Mouse (Mus musculus): ENCODE data around the gene Josd2. TPM values are rescaled to one million over a fixed set of nuclear protein-coding genes. Genes with fewer than 3 reads are reported as not detected.
A peak's percentile ranks its signal among the peaks of the same experiment; 100 is the strongest.

Josd2 gene
- polyA plus RNA-seq, 1 experiment from 2014 or later, result 61.8 TPM

DNA sequence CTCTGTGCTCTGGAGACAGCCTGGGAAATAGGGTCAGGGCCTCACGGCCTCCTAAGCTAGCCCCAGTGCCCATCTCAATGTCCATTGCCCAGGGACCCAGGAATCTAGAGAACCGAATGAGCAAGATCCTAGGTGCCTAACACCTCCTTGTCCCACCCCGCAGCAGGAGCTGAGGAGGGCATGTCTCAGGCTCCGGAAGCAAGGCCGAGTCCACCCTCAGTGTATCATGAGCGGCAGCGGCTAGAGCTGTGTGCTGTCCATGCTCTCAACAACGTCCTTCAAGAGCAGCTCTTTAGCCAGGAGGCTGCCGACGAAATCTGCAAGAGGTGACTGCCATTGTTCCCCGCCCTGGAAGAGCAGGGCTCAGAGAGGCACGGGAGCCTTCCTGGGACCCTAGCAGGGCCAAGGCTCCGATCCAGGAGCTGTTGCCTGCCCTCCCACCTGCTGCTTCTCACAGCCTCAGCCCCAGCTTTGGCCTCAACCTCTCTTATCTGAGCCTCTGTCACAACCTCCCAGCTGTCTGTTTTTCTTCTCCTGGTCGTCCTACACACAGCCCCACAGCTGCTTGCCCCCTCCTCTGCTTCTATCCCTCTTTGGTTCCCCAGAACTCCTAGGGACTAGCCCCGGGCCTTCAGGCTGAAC, 985 bp downstream of the Josd2 start:
- Histone ChIP-seq H3K27ac (ENCODE audit: low read length) (peak overlapping the region; percentile 94), H3K36me3 (ENCODE audit: control insufficient read depth, insufficient read depth) (no peaks in the 10 kb centered on the region), H3K4me1 (replicated peaks; ENCODE audit: control insufficient read depth, insufficient read depth, low read length) (peaks cover 39% of the 10 kb centered on the region), H3K4me2 (ENCODE audit: low read length) (peak overlapping the region; percentile 72), H3K9ac (replicated peaks; ENCODE audit: low read depth, low read length) (peak overlapping the region; percentile 76), H3K9me3 (ENCODE audit: control insufficient read depth, low read length) (no peaks in the 10 kb centered on the region), H3K4me3 (replicated peaks; ENCODE audit: low read length) (peak overlapping the region; percentile 76), H3K27me3 (replicated peaks; ENCODE audit: control insufficient read depth, insufficient read depth, low read length) (no peaks in the 10 kb centered on the region)
- no peak for ATAC-seq
- WGBS, result 54% methylated on average over 15 of the region's 15 CpGs

DNA sequence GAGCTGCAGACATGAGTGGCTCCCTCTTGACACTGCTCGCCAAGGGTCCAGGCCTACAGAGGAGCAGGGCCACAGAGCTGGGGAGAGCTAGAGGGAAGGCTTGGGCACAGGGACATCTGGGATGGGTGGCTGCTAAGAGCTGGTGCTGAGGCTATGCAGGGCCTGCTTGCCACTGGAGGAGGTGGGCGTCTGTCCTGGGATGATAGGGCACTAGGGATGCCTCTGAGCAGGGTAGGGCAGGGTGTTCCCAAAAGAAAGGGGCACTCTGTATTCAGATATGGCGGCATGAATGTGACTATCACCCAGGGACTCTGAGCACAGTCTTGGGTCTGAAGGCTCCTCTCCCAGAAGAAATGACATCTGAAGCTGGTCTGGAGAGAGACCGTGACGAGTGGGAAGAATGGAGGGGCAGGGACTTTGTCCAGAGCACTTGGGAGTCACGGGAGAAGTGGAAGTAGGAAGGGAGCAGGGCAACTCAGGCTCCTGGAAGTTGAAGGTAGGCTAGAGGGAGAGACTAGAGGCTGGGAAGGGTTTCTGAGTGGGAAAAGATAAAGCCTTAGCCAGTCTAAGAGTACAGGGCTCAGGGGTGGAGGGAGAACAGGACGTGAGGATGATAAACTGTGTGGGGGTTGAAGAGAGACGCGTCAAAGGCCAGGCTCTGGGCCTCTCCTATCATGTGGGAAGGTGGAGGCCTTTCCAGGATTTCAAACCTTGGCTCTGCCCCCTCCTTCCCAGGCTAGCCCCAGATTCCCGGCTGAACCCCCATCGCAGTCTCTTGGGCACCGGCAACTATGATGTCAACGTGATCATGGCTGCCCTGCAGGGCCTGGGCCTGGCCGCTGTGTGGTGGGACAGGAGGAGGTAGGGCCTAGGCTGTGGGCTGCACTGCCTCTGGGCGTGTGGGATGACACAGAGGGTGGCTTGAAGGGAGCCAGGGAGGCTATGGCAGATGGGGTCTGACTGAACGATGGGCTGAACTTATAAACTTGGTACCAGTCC, 2.2 kb downstream of the Josd2 start:
- WGBS, result 89% methylated on average over 16 of the region's 16 CpGs
- no peak overlapping the region for H3K4me2 ChIP-seq (ENCODE audit: low read length)
- no peak overlapping the region; the same call in 1 of the 2 replicates for H3K27ac ChIP-seq (ENCODE audit: low read length)
- H3K4me3 ChIP-seq (replicated peaks; ENCODE audit: low read length), result no peak overlapping the region
- H3K27me3 ChIP-seq (replicated peaks; ENCODE audit: control insufficient read depth, insufficient read depth, low read length), result no peaks in the 10 kb centered on the region
- H3K9me3 ChIP-seq (ENCODE audit: control insufficient read depth, low read length), result no peaks in the 10 kb centered on the region
- no peaks in the 10 kb centered on the region for H3K36me3 ChIP-seq (ENCODE audit: control insufficient read depth, insufficient read depth)
- no peak for ATAC-seq
- peaks cover 39% of the 10 kb centered on the region for H3K4me1 ChIP-seq (replicated peaks; ENCODE audit: control insufficient read depth, insufficient read depth, low read length)
- no peak overlapping the region for H3K9ac ChIP-seq (replicated peaks; ENCODE audit: low read depth, low read length)

DNA sequence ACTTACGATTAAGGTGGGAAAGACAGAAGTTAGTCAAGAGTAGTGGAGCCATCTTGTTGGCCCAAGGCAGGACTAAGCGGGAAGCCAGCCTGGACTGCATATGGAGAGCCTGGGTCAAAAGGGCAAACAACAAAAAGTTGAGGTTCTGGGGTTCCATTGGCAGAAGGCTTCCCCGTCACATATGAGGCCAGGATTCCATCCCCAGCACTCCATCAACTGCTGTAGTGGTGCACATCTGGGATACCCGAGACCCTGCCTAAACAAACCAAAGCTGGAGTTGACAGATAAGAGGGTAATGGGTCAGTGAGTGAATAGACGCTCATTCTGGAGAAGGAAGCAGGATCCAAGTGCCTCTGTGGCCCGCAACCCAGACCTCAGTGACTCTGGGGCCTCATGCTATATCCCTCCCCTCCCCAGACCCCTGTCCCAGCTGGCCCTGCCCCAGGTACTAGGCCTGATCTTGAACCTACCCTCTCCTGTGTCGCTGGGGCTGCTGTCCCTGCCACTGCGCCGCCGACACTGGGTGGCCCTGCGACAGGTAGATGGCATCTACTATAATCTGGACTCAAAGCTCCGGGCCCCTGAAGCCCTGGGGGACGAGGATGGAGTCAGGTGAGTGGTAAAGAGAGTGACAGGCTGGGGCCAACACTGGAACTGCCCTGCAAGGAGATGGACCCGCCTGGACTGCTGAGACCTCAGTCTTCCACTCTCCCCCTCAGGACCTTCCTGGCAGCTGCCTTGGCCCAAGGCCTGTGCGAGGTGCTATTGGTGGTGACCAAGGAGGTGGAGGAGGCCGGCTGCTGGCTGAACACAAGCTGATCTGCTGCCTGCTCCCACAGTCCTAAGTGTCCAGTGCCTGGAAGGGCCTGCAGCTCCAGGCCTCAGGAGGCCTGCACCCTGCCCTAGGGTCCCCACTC, 3.2 kb downstream of the Josd2 start:
- no peak overlapping the region for H3K9ac ChIP-seq (replicated peaks; ENCODE audit: low read depth, low read length)
- no peak overlapping the region for H3K4me2 ChIP-seq (ENCODE audit: low read length)
- H3K36me3 ChIP-seq (ENCODE audit: control insufficient read depth, insufficient read depth), result no peaks in the 10 kb centered on the region
- WGBS, result 83% methylated on average over 16 of the region's 16 CpGs
- H3K9me3 ChIP-seq (ENCODE audit: control insufficient read depth, low read length), result no peaks in the 10 kb centered on the region
- no peak overlapping the region for H3K27ac ChIP-seq (ENCODE audit: low read length)
- H3K4me3 ChIP-seq (replicated peaks; ENCODE audit: low read length), result no peak overlapping the region
- H3K4me1 ChIP-seq (replicated peaks; ENCODE audit: control insufficient read depth, insufficient read depth, low read length), result peaks cover 38% of the 10 kb centered on the region
- no peak for ATAC-seq
- H3K27me3 ChIP-seq (replicated peaks; ENCODE audit: control insufficient read depth, insufficient read depth, low read length), result no peaks in the 10 kb centered on the region

DNA sequence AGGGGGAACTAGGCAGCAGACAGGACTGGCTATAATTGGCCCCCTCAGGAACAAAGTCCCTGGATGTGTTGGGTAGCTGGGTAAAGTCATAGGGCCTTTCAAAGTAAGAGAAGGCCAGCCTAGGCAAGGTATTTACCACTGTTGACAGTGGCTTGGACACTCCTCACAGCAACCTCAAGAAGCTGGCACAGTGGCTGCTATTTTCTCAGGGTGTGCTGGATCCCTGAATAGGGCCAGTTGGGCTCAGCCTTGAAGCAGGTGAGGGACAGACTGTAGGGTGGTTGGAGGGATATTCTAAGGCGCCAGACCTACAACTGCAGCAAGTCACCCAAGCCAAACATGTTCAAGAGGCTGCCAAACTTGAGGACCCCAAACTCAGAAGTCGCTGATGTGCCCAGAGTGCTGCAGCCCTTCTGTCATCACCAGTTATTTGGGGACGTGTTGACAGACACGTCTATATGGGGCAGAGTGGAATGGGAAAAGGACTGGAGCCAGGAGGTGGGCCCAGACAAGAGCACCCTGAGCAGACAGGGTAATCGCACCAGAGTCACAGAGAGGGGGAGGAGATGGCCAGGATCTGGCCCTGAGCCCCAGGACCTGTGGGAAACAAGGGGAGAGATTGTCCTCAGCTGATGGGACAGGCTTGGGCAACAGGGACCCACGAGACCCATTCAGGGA, 4.2 kb downstream of the Josd2 start:
- Histone ChIP-seq H3K4me3 (replicated peaks; ENCODE audit: low read length) (no peak overlapping the region), H3K4me2 (ENCODE audit: low read length) (no peak overlapping the region), H3K36me3 (ENCODE audit: control insufficient read depth, insufficient read depth) (no peaks in the 10 kb centered on the region), H3K9ac (replicated peaks; ENCODE audit: low read depth, low read length) (no peak overlapping the region), H3K4me1 (replicated peaks; ENCODE audit: control insufficient read depth, insufficient read depth, low read length) (peaks cover 38% of the 10 kb centered on the region), H3K9me3 (ENCODE audit: control insufficient read depth, low read length) (no peaks in the 10 kb centered on the region), H3K27ac (ENCODE audit: low read length) (no peak overlapping the region), H3K27me3 (replicated peaks; ENCODE audit: control insufficient read depth, insufficient read depth, low read length) (no peaks in the 10 kb centered on the region)
- ATAC-seq, result no peak
- WGBS, result 44% methylated on average over 6 of the region's 6 CpGs

DNA sequence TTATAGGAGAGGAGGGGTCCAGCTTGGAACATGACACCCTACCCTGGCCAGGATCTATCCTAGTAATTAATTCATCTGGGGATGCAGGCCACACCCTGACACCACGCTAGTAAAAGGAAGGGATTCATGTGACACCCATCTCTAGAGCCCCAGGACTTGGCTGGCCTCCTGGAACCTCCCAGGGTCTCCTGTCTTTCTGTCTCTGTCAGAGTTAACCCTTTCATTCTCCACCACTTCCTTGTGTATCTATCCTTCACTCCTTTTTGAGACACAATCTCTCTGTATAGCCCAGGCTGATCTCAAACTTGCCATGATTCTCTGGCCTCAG, 4.7 kb downstream of the Josd2 start:
- Histone ChIP-seq H3K27me3 (replicated peaks; ENCODE audit: control insufficient read depth, insufficient read depth, low read length) (no peaks in the 10 kb centered on the region), H3K9me3 (ENCODE audit: control insufficient read depth, low read length) (no peaks in the 10 kb centered on the region), H3K27ac (ENCODE audit: low read length) (no peak overlapping the region), H3K9ac (replicated peaks; ENCODE audit: low read depth, low read length) (no peak overlapping the region), H3K4me3 (replicated peaks; ENCODE audit: low read length) (no peak overlapping the region), H3K4me1 (replicated peaks; ENCODE audit: control insufficient read depth, insufficient read depth, low read length) (peaks cover 36% of the 10 kb centered on the region), H3K36me3 (ENCODE audit: control insufficient read depth, insufficient read depth) (no peaks in the 10 kb centered on the region), H3K4me2 (ENCODE audit: low read length) (no peak overlapping the region)
- ATAC-seq, result no peak
- WGBS, result 27% methylated on average over 1 of the region's 1 CpGs

DNA sequence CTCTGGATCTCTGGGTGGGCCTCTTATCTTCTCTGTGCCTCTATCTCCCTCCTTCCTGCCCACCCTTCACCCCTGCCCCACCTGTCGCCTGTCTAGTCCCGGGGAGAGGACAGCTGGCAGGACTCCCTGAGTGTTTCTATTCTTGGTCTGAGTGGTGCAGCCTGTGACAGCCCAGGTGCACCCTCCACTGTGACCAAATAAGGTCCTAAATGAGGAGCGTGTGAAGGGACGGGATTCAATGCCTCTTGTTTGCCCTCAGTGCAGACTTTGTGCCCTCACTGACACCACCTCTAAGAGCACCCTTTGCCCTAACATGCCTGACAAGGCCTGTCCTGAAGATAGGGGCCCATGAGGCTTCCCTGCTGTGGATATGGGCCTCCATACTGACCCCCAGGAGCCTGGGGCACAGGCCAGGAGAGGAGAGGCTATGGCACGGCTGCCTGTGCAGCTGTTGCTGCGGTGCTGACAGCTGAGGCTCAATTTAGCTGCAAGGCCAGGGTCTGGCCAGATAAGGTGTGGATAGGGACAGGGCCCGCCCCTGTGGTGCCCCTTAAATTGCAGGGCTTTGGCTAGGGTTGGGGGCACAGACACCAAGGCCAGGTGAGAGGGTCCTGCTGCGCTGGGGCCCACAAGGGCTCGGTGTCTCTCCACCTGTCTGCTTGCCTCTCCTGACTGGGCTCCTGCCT, 5.3 kb downstream of the Josd2 start:
- H3K9me3 ChIP-seq (ENCODE audit: control insufficient read depth, low read length), result no peaks in the 10 kb centered on the region
- H3K27ac ChIP-seq (ENCODE audit: low read length), result no peak overlapping the region
- peaks cover 2% of the 10 kb centered on the region; the same call in 1 of the 2 replicates for H3K27me3 ChIP-seq (replicated peaks; ENCODE audit: control insufficient read depth, insufficient read depth, low read length)
- H3K36me3 ChIP-seq (ENCODE audit: control insufficient read depth, insufficient read depth), result no peaks in the 10 kb centered on the region
- peaks cover 34% of the 10 kb centered on the region for H3K4me1 ChIP-seq (replicated peaks; ENCODE audit: control insufficient read depth, insufficient read depth, low read length)
- no peak overlapping the region for H3K4me3 ChIP-seq (replicated peaks; ENCODE audit: low read length)
- ATAC-seq, result no peak
- H3K4me2 ChIP-seq (ENCODE audit: low read length), result no peak overlapping the region
- WGBS, result 57% methylated on average over 9 of the region's 9 CpGs
- no peak overlapping the region for H3K9ac ChIP-seq (replicated peaks; ENCODE audit: low read depth, low read length)

DNA sequence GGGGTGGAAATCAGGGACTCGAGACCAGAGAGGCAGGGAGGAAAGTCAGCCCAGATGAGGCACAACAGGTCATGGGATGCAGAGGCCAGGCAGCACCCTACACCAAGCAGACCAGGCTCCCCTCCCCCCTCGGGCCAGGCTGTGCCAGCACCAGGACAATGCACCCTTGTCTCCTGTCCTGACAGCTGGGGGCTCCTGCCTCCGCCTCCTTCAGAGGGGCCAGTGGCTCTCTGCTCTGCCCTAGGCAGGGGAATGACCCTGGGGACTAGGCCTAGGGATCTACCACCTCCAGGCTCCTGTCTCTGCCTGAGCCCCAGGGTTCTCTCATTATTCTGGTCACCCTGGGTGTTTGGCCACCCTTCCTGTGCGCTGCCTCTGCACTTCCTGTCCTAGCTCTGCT, 6.6 kb downstream of the Josd2 start:
- no peak overlapping the region; the same call in 1 of the 2 replicates for H3K27ac ChIP-seq (ENCODE audit: low read length)
- H3K4me2 ChIP-seq (ENCODE audit: low read length), result no peak overlapping the region
- no peaks in the 10 kb centered on the region for H3K36me3 ChIP-seq (ENCODE audit: control insufficient read depth, insufficient read depth)
- 4% methylated on average over 4 of the region's 4 CpGs for WGBS
- H3K9me3 ChIP-seq (ENCODE audit: control insufficient read depth, low read length), result no peaks in the 10 kb centered on the region
- H3K4me1 ChIP-seq (replicated peaks; ENCODE audit: control insufficient read depth, insufficient read depth, low read length), result peaks cover 23% of the 10 kb centered on the region
- H3K27me3 ChIP-seq (replicated peaks; ENCODE audit: control insufficient read depth, insufficient read depth, low read length), result peaks cover 2% of the 10 kb centered on the region; the same call in 1 of the 2 replicates
- H3K4me3 ChIP-seq (replicated peaks; ENCODE audit: low read length), result no peak overlapping the region
- H3K9ac ChIP-seq (replicated peaks; ENCODE audit: low read depth, low read length), result peak overlapping the region; percentile 42
- ATAC-seq, result peak; percentile 75

DNA sequence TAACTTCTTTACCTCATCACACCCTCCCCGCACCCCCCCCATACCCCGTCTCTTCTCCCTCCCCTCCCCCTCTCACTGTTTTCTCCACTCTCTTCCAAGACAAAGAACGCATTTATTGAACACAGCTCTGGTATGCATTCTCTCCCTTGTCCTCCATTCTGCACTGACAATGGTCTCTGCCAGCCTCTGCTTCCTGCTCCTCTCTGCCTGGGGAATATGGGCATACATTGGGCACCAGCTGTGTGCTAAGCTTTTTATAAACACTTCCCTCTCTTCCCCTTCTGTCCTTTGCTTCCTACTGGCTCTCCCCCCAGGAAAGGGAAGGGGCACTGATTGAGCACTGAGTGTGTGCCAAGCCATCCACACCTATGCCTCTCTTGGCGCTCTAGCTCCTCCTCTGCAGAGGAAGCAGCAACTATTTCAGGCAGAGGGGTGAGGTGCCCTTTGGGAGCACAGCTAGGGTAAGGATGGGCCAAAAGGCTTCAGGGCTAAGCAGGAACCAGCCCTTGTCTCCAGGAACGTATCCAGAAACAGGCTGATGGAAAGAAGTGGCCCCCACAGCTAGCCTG, 7.3 kb downstream of the Josd2 start:
- 32% methylated on average over 5 of the region's 5 CpGs for WGBS
- no peak overlapping the region for H3K27ac ChIP-seq (ENCODE audit: low read length)
- no peak overlapping the region for H3K4me3 ChIP-seq (replicated peaks; ENCODE audit: low read length)
- no peak for ATAC-seq
- no peaks in the 10 kb centered on the region for H3K9me3 ChIP-seq (ENCODE audit: control insufficient read depth, low read length)
- no peak overlapping the region for H3K4me2 ChIP-seq (ENCODE audit: low read length)
- H3K36me3 ChIP-seq (ENCODE audit: control insufficient read depth, insufficient read depth), result no peaks in the 10 kb centered on the region
- H3K27me3 ChIP-seq (replicated peaks; ENCODE audit: control insufficient read depth, insufficient read depth, low read length), result peaks cover 6% of the 10 kb centered on the region; the same call in 1 of the 2 replicates
- no peak overlapping the region for H3K9ac ChIP-seq (replicated peaks; ENCODE audit: low read depth, low read length)
- peaks cover 20% of the 10 kb centered on the region for H3K4me1 ChIP-seq (replicated peaks; ENCODE audit: control insufficient read depth, insufficient read depth, low read length)
